Mouse (Mus musculus) kidney, adult 8-10 months (tissue): ENCODE measurements around the gene Sox18.
A peak's percentile ranks its signal among the peaks of the same experiment; 100 is the strongest.

Source experiments
- DNase-seq, 2 experiments: peaks; one replicate each; pipeline ENCODE4 v3.0.0; 2022

Sox18 gene

GRCm38 (mm10) chr2:181679951-181680715, 8.7 kb upstream of the Sox18 start, which contains the start of gene Tcea2:
Tcea2 (plus strand) TSS chr2:181680310.
- peak; percentile 75 to 76 for DNase-seq

GRCm38 (mm10) chr2:181678780-181679179, 7.3 kb upstream of the Sox18 start:
- DNase-seq, result peak; percentile 87 to 88

GRCm38 (mm10) chr2:181677755-181678098, 6.3 kb upstream of the Sox18 start:
- DNase-seq, result peak; percentile 31 to 66

GRCm38 (mm10) chr2:181677096-181677754, 5.8 kb upstream of the Sox18 start:
- DNase-seq, result peak; percentile 54 to 67

- no peak for DNase-seq
Measured at GRCm38 (mm10) chr2:181676424-181676823, 5.0 kb upstream of the Sox18 start.

- peak; percentile 78 to 84 for DNase-seq
Measured at GRCm38 (mm10) chr2:181675454-181675853, 4.0 kb upstream of the Sox18 start.

GRCm38 (mm10) chr2:181674934-181675333, 3.5 kb upstream of the Sox18 start:
- no peak for DNase-seq

- no peak for DNase-seq
Measured at GRCm38 (mm10) chr2:181673501-181673900, 2.1 kb upstream of the Sox18 start.

GRCm38 (mm10) chr2:181671984-181672383, 544 bp upstream of the Sox18 start:
- DNase-seq, result no peak

- DNase-seq, result no peak
Measured at GRCm38 (mm10) chr2:181670913-181671311, 528 bp downstream of the Sox18 start.

- no peak for DNase-seq
Measured at GRCm38 (mm10) chr2:181670285-181670912, 1.0 kb downstream of the Sox18 start.

- peak; percentile 55 to 66 for DNase-seq
Measured at GRCm38 (mm10) chr2:181663298-181663630, 8.2 kb downstream of the Sox18 start.

GRCm38 (mm10) chr2:181662620-181663297, 8.7 kb downstream of the Sox18 start:
- DNase-seq, result peak in 1 of 2 experiments; percentile 57

GRCm38 (mm10) chr2:181659609-181660055, 11.8 kb downstream of the Sox18 start:
- DNase-seq, result peak; percentile 87 to 89

GRCm38 (mm10) chr2:181658930-181659555, 12.4 kb downstream of the Sox18 start:
- DNase-seq, result peak in 1 of 2 experiments; percentile 71

GRCm38 (mm10) chr2:181658528-181658927, 12.9 kb downstream of the Sox18 start:
- no peak for DNase-seq

GRCm38 (mm10) chr2:181657441-181657840, 14.0 kb downstream of the Sox18 start:
- DNase-seq, result no peak

- no peak for DNase-seq
Measured at GRCm38 (mm10) chr2:181656734-181657133, 14.7 kb downstream of the Sox18 start, which contains the start of gene Gm29797. Gm29797 (plus strand) TSS chr2:181657034.

GRCm38 (mm10) chr2:181653523-181653922, 17.9 kb downstream of the Sox18 start:
- no peak for DNase-seq

GRCm38 (mm10) chr2:181653065-181653464, 18.4 kb downstream of the Sox18 start:
- DNase-seq, result no peak

- no peak for DNase-seq
Measured at GRCm38 (mm10) chr2:181648926-181649325, 22.5 kb downstream of the Sox18 start.

- DNase-seq, result no peak
Measured at GRCm38 (mm10) chr2:181646626-181647472, 24.6 kb downstream of the Sox18 start.
